Mouse (Mus musculus) hindbrain, embryonic 11.5 days (tissue): ENCODE measurements around the gene Oosp2. TPM values are rescaled to one million over a fixed set of nuclear protein-coding genes. Genes with fewer than 3 reads are reported as not detected.

Source experiments
- polyA plus RNA-seq: library from polyadenylated mRNA; unstranded; fragments of >200 nt; fragmentation: Nextera tagmentation; extraction: Ambion mirVana; gene quantifications from 2 replicates; pipeline ENCODE4 v1.2.1, GENCODE M21; 2014

The Oosp2 gene
- polyA plus RNA-seq, 1 experiment from 2014 or later = not detected

Other genes with a start within 250 kb of the Oosp2 start
- not detected in 2 replicates for gene Ms4a4b, start 217.0 kb downstream of the Oosp2 start, polyA plus RNA-seq
- 2.3 and 3.1 TPM in 2 replicates for gene Ms4a6c, start 191.2 kb downstream of the Oosp2 start, polyA plus RNA-seq
- not detected in 2 replicates for gene Gm8369, start 174.6 kb downstream of the Oosp2 start, polyA plus RNA-seq
- 4.2 and 5.0 TPM in 2 replicates for gene Ms4a6b, start 144.0 kb downstream of the Oosp2 start, polyA plus RNA-seq
- 0.42 and 0.59 TPM in 2 replicates for gene Ms4a4d, start 123.8 kb downstream of the Oosp2 start, polyA plus RNA-seq
- gene Ms4a6d, start 55.7 kb downstream of the Oosp2 start, polyA plus RNA-seq = 4.6 and 4.8 TPM in 2 replicates
- 0.15 TPM in 1 of 2 replicates, not detected in the other for gene Ms4a2, start 36.8 kb downstream of the Oosp2 start, polyA plus RNA-seq
- 0.36 TPM in 1 of 2 replicates, not detected in the other for gene Ms4a3, start 19.7 kb downstream of the Oosp2 start, polyA plus RNA-seq
- not detected in 2 replicates for gene Oosp1, start 30.6 kb upstream of the Oosp2 start, polyA plus RNA-seq
- gene Oosp3, start 36.5 kb upstream of the Oosp2 start, polyA plus RNA-seq = not detected in 2 replicates
- gene Gif, start 87.0 kb upstream of the Oosp2 start, polyA plus RNA-seq = not detected in 2 replicates
- 49.2 and 50.8 TPM in 2 replicates for gene Mrpl16, start 109.8 kb upstream of the Oosp2 start, polyA plus RNA-seq
- gene Stx3, start 158.8 kb upstream of the Oosp2 start, polyA plus RNA-seq = 6.7 and 8.1 TPM in 2 replicates
- gene Olfr1417, start 178.7 kb upstream of the Oosp2 start, polyA plus RNA-seq = 0.12 TPM in 1 of 2 replicates, not detected in the other
- not detected in 2 replicates for gene Olfr1418, start 200.5 kb upstream of the Oosp2 start, polyA plus RNA-seq
- gene Olfr1419, start 214.5 kb upstream of the Oosp2 start, polyA plus RNA-seq = not detected in 2 replicates
- gene Olfr1420, start 226.0 kb upstream of the Oosp2 start, polyA plus RNA-seq = 0.15 TPM in 1 of 2 replicates, not detected in the other